In the genomic region with DNA sequence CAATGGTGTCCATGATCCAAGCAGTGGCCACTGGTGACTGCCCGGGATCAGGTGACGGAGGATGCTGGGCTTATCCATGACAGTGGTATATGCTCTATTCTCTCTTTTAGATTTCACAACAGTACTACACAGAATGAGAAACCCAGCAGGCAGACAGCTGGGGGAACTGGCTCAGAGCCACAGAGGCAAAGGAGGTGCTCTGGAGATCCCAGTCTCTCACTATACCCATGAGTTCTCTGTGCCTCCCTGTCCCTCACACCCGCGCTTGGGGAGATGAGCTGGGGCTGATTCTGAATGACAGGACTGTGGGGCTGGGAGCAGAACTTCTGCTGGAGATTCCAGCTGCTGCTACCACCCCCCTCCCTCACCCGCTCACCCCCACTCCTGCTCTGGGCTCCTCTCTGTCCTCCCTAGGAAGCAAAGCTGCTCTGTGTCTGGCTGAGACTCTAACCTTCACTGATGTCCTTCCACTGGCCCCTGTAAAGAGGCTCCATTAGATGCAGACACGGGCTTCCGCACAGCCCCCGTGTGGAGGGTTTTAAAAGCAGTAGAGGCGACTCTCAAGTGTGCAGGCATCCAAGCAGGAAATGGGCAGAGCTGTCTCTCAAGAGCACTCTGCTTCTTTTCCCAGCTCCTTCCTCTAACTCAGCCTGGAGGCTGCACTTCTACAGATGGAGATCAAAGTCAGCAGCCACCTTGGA, we compare ENCODE assay signal across 7 mouse cellular contexts.
DNase-seq lines count a peak whose midpoint lies in the region; ATAC-seq lines count a peak whose summit lies in the region.

No protein-coding gene starts in this region.

- H3K4me2 ChIP-seq in forebrain, embryonic 15.5 days (replicated peaks) = no peak overlapping the region
- H3K4me2 ChIP-seq in midbrain, embryonic 14.5 days (ENCODE audit: low read length) = no peak overlapping the region

- 0 out of 2 replicates have a peak overlapping the region, but pooled peaks have one; percentile 18 for H3K27ac ChIP-seq in forebrain, embryonic 15.5 days (replicated peaks)
- H3K27ac ChIP-seq in midbrain, embryonic 14.5 days (replicated peaks; ENCODE audit: low read depth, low read length) = 0 out of 2 replicates have a peak overlapping the region, but pooled peaks have one; percentile 5

- DNase-seq in left cerebral cortex, adult 18-20 months (ENCODE audit: low spot score in 2 of 2) = peak; percentile 37 to 57
- DNase-seq in left cerebral cortex, adult 9 months (ENCODE audit: low spot score in 2 of 2) = no peak
- peak; percentile 57 to 72 for DNase-seq in kidney, postnatal 4 days
- DNase-seq in midbrain, embryonic 14.5 days = peak; percentile 57
- no peak for DNase-seq in ovary, postnatal 10 days (ENCODE audit: low spot score)
- DNase-seq in spleen, postnatal 10 days (ENCODE audit: low spot score in 2 of 2) = no peak

- ATAC-seq in forebrain, embryonic 15.5 days (replicated peaks) = peak; percentile 49
- ATAC-seq in midbrain, embryonic 14.5 days (ENCODE audit: low FRiP score, low TSS enrichment) = no peak

- no peak overlapping the region for H3K9ac ChIP-seq in forebrain, embryonic 15.5 days (replicated peaks)
- no peak overlapping the region for H3K9ac ChIP-seq in midbrain, embryonic 14.5 days (replicated peaks; ENCODE audit: low read length)

- WGBS in forebrain, embryonic 15.5 days = 47% methylated on average over 9 of the region's 9 CpGs
- 43% methylated on average over 9 of the region's 9 CpGs for WGBS in midbrain, embryonic 14.5 days

- H3K36me3 ChIP-seq in forebrain, embryonic 15.5 days = no peaks in the 10 kb centered on the region
- no peaks in the 10 kb centered on the region for H3K36me3 ChIP-seq in midbrain, embryonic 14.5 days (ENCODE audit: control insufficient read depth, insufficient read depth, low read length)

- no peak overlapping the region for H3K4me3 ChIP-seq in forebrain, embryonic 15.5 days
- no peak overlapping the region for H3K4me3 ChIP-seq in midbrain, embryonic 14.5 days (replicated peaks; ENCODE audit: low read depth, low read length)

- no peaks in the 10 kb centered on the region for H3K27me3 ChIP-seq in forebrain, embryonic 15.5 days
- no peaks in the 10 kb centered on the region for H3K27me3 ChIP-seq in midbrain, embryonic 14.5 days (ENCODE audit: control insufficient read depth, insufficient read depth, low read length)

- H3K9me3 ChIP-seq in forebrain, embryonic 15.5 days = no peaks in the 10 kb centered on the region
- H3K9me3 ChIP-seq in midbrain, embryonic 14.5 days (ENCODE audit: control insufficient read depth, low read length) = no peaks in the 10 kb centered on the region

- peaks cover 26% of the 10 kb centered on the region for H3K4me1 ChIP-seq in forebrain, embryonic 15.5 days
- H3K4me1 ChIP-seq in midbrain, embryonic 14.5 days (ENCODE audit: control insufficient read depth, insufficient read depth, low read length) = peaks cover 22% of the 10 kb centered on the region

Comparison
In these comparisons a context has a peak if more than half of its experiments do, and no peak if none do; other contexts are left out.
1. DNase-seq: peak in left cerebral cortex, adult 18-20 months (2 of 2), kidney, postnatal 4 days (2 of 2) and midbrain, embryonic 14.5 days (single experiment); none in left cerebral cortex, adult 9 months (0 of 2), ovary, postnatal 10 days (single experiment) and spleen, postnatal 10 days (0 of 2).